Mouse (Mus musculus) colon, adult 2 months (tissue): ENCODE measurements around the gene Npat. TPM values are rescaled to one million over a fixed set of nuclear protein-coding genes. Genes with fewer than 3 reads are reported as not detected.

Experiments
- polyA plus RNA-seq: library from polyadenylated mRNA; depleted of rRNA; stranded (reverse); fragments of >200 nt; gene quantifications from 2 replicates; pipeline ENCODE4 v1.2.3, GENCODE M21; 2012; rRNA removed

Gene Npat
- 1.3 and 1.4 TPM in 2 replicates for polyA plus RNA-seq

DNA sequence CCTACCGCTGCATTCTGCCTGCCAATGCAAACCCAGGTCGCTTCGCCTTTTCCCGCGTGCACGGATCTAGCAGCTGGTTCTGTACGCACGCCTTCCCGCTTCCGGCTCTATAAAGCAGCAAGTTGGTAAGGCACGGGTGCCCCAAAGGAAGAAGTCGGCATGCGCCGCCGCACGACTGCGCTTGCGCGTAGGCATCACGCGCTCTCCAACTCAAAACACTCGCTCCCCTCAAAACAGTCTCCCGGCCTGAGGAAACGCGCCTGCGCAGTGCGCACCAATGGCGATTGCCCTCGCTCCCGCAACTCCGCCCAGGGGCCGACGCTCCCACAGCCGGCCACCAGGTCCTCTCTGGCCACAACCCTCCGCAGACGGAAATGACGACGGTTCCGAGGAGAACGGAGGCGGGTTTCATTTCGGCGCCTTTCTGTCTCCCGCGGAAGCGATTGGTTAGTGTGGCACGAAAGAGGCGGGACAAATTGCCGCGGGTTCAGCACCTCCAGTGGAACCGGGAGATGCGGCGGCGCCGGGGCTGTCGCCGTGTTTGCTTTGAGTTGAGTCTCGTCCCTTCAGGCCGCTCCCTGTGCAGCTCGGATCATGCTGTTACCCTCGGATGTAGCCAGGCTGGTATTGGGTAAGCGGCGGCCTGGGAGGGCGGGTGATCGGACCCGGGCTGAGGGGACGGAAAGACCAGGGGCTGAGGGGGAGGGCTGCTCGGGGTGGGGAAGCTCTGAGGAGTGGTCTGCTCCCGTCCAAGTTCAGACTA lies at the start of gene Npat, which contains the start of gene Atm:
Gene Npat, plus strand, starts transcription at position 490 of the 763 bp plus-strand sequence.
Gene Atm, minus strand, starts transcription at position 183 of the 763 bp plus-strand sequence.

GRCm38 (mm10) chr9:53609968-53610781 lies 73.3 kb downstream of the Npat start, which contains the start of gene Acat1:
Acat1 (minus strand) TSS chr9:53610382.

Other genes with a start within 250 kb of the Npat start
- gene Exph5, start 235.4 kb upstream of the Npat start, polyA plus RNA-seq, result 2.5 and 3.4 TPM in 2 replicates
- 7.5 and 9.3 TPM in 2 replicates for gene Kdelc2, start 153.0 kb upstream of the Npat start, polyA plus RNA-seq
- 0.21 and 0.38 TPM in 2 replicates for gene 4930550C14Rik, start 134.7 kb upstream of the Npat start, polyA plus RNA-seq
- 1.2 TPM in 2 replicates for gene Atm, start 307 bp upstream of the Npat start, polyA plus RNA-seq
- 23.1 and 26.5 TPM in 2 replicates for gene Acat1, start 73.3 kb downstream of the Npat start, polyA plus RNA-seq
- 3.7 and 3.9 TPM in 2 replicates for gene Cul5, start 133.0 kb downstream of the Npat start, polyA plus RNA-seq
- gene Rab39, start 169.2 kb downstream of the Npat start, polyA plus RNA-seq, result 0.12 and 0.15 TPM in 2 replicates
- gene Slc35f2, start 234.5 kb downstream of the Npat start, polyA plus RNA-seq, result 6.3 and 8.4 TPM in 2 replicates